In genomic region chr9:57612587-57612986, GRCm38 (mm10) we compare ENCODE assay signal across 15 mouse cellular contexts. TPM values are rescaled to one million over a fixed set of nuclear protein-coding genes. Genes with fewer than 3 reads are reported as not detected.
"Had no signal": no experiment of that assay in that cellular context is flagged by ENCODE, and none has a peak within 500 bp of the region (broad histone marks: within the 10 kb centered on the region; RNA-seq: fewer than 3 reads in every experiment).

No protein-coding gene starts in this region.

- DNase-seq: liver, postnatal 0 days; lung, embryonic 14.5 days; lung, postnatal 10 days; retina, postnatal 1 day; right cerebral cortex, adult 18-20 months; right cerebral cortex, postnatal 25 days; right cerebral cortex, postnatal 4 days; spleen, adult 18-20 months; thymus, adult 18-20 months; thymus, postnatal 14 days; thymus, postnatal 36 days had no signal

RNA-seq across cellular contexts. Expression of gene Cplx3, which starts 6.5 kb away (rescaled TPM):
- total RNA-seq: megakaryocyte progenitor cell, adult 5-6 weeks; midbrain, postnatal 0 days; monocyte, adult 5-6 weeks; neutrophil, adult 5-6 weeks had no signal

RNA-seq across cellular contexts. Expression of gene Lman1l, which starts 8.0 kb away (rescaled TPM):
- total RNA-seq: megakaryocyte progenitor cell, adult 5-6 weeks; midbrain, postnatal 0 days; monocyte, adult 5-6 weeks had no signal
